Mouse (Mus musculus): ENCODE results near the gene Gm37596. TPM values are rescaled to one million over a fixed set of nuclear protein-coding genes. Genes with fewer than 3 reads are reported as not detected.
"Not testable (repeated sequence)": the region's sequence is repeated elsewhere in the genome, so short reads cannot be mapped to it uniquely, and the experiment has no call there.

Gene Gm37596
- polyA plus RNA-seq (2015; fragmentation: Nextera tagmentation; extraction: Ambion mirVana) = not detected in 2 replicates

DNA sequence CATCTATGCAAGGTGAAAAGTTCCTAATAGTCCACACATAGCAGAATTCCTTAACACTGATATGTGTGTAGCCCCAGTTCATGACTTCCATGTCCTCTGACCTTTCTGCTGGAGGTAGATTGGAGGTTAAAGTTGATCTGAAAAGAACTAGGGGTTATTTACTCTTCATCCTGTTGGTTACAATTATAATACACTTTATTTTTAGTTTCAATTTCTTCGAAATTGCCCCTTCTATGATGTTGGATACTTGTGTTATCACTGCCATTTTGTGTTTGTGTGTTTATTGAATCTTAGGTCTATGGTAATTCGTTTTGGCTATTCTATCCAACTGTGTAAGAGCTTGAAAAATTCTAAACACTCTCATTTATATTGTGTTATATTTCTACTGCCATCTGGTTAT, at the start of gene Gm37596:
Gm37596 (minus strand) TSS at position 101 of the 400 bp plus-strand sequence.
- H3K4me3 ChIP-seq (replicated peaks); H3K27me3 ChIP-seq (replicated peaks); H3K9me3 ChIP-seq; H3K4me1 ChIP-seq (replicated peaks); H3K4me2 ChIP-seq (replicated peaks); H3K36me3 ChIP-seq; H3K9ac ChIP-seq; H3K27ac ChIP-seq; ATAC-seq: not testable (repeated sequence)
- WGBS = 67% methylated on average over 1 of the region's 2 CpGs

DNA sequence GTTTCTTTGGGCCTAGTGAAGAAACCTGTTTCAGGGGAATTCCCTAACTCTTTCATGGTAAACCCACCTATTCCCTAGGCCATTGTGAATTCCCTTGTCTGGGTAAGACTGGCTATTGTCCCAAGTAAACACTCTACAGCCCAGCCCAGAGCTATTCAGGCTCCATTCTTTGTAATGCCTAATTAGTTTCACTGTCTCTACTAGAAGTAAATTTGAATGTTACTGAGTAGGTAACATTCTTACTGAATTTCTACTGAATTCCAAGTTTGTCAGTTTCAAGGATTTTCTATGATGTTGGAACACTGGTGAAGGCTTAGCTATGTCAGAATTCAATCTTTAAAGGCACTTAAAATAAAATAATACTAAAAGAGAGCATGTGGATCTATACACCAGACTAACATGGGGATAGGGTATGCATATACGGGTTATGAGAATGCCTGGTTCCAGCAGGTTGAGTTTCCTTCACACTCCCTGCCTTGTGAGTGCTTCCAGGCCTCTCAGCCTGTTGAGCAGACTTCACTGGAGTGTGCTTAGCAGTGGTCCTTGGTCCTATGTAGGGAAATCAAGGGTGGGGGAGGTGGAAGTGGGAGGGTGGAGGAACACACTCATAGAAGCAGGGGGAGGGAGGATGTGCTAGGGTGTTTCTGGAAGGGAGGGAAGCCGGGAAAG, 16.2 kb upstream of the Gm37596 start:
- H3K27ac ChIP-seq; H3K27me3 ChIP-seq (replicated peaks); H3K9me3 ChIP-seq; H3K4me3 ChIP-seq (replicated peaks); H3K9ac ChIP-seq; H3K4me2 ChIP-seq (replicated peaks); ATAC-seq; H3K36me3 ChIP-seq; H3K4me1 ChIP-seq (replicated peaks): not testable (repeated sequence)
- WGBS = 86% methylated on average over 2 of the region's 2 CpGs

DNA sequence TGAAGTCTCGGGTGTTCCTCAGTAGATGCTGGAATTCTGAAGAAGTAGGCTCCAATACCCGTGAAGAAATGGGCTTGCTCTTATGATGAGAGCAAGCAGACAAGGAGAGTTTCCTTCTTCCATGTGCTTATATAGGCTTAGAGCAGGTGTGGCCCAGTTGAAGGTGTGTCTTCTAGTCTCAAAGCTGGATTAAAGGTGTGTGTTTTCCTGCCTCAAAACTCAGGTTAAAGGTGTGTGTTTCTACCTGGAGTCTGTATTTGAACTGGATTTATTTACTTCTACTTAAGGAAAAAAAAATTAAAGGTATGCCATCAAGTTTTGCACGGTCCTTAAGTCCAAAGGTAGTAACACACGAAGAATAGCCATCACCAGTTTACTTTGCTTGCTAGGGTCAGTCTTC, 16.7 kb downstream of the Gm37596 start, which contains the start of gene Tdpoz1:
Tdpoz1 (minus strand) TSS at position 101 of the 400 bp plus-strand sequence.
- not testable (repeated sequence) for H3K36me3 ChIP-seq; H3K9ac ChIP-seq; H3K4me1 ChIP-seq (replicated peaks); ATAC-seq; H3K27me3 ChIP-seq (replicated peaks); H3K9me3 ChIP-seq; H3K27ac ChIP-seq; H3K4me3 ChIP-seq (replicated peaks); H3K4me2 ChIP-seq (replicated peaks)
- WGBS = 68% methylated on average over 3 of the region's 4 CpGs

DNA sequence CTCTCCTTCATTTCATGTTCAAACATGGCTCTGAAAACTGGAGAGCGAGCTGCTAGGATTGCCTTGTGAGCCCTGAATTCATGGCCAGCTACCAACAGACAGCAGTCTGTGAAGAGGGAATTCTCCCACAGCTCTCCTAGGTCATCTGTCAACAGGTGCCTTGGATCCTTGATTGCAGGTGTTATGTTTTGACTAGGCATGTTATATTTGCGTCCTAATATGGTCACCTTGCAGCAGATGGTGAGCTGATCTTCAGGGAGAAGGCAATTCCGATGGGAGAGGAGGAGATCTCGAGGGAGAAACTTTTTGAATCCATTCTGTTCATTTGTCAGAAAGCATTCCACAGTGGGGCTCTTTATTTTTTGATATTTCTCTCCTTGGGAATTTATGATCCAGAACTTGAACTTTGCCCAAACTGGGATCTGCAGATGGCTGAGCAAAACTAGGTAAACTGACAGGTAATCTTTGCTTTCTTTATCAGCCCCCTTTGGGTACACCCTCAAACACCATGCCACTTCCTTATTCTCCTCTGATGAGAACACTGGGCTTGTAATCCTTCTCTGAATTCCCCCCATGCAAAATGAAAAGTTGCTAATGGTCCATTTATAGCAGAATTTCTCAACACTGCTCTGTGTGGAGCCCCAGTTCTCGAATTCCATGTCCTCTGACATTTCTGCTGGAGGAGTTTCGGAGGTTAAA, 21.9 kb downstream of the Gm37596 start:
- H3K27me3 ChIP-seq (replicated peaks); H3K4me1 ChIP-seq (replicated peaks); H3K9ac ChIP-seq; H3K9me3 ChIP-seq; H3K36me3 ChIP-seq; H3K4me2 ChIP-seq (replicated peaks); H3K4me3 ChIP-seq (replicated peaks); H3K27ac ChIP-seq: not testable (repeated sequence)
- ATAC-seq = peak; percentile 98
- 67% methylated on average over 6 of the region's 6 CpGs for WGBS

DNA sequence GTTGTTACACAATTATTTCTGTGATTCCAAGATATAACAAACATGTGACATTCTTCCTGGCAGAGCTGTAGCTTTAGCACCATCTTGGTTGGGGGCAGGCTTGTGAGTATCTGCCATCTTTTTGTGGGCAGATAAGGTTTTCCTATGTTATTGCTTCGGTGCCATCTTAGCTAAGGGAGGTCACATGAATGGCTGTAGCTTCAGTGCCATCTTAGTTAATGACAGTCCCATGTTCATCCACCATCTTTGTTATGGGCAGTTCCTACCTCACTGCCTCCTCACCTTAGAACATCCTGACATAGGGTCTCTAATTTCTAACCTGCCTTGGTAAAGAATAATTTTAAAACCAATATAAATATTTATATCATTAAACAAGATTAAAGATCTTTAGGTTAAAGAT, 38.6 kb downstream of the Gm37596 start:
- Histone ChIP-seq H3K27me3 (replicated peaks) (no peaks in the 10 kb centered on the region), H3K27ac (no peak overlapping the region), H3K9ac (no peak overlapping the region), H3K4me3 (replicated peaks) (no peak overlapping the region), H3K4me1 (replicated peaks) (no peaks in the 10 kb centered on the region), H3K36me3 (no peaks in the 10 kb centered on the region), H3K4me2 (replicated peaks) (no peak overlapping the region), H3K9me3 (no peaks in the 10 kb centered on the region)
- WGBS = 89% methylated on average over 1 of the region's 1 CpGs
- no peak for ATAC-seq

DNA sequence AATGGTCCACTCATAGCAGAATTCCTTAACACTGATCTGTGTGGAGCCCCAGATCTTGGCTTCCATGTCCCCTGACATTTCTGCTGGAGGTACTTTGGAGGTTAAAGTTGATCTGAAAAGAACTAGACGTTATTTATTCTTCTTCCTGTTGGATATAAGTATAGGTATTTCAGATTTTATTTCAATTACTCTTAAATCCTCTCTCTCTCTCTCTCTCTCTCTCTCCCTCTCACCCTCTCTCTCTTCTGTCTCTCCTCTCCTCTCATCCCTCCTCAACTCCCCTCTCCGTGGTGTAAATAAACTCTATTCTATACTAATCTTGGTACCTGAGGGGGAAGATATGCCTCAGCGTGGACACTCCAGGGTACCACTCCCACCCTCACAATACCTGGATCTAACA, 40.3 kb downstream of the Gm37596 start, which contains the start of gene Tdpoz2:
Tdpoz2 (minus strand) TSS at position 101 of the 400 bp plus-strand sequence.
- H3K4me2 ChIP-seq (replicated peaks) = no peak within 1 kb of the TSS
- H3K36me3 ChIP-seq = no peaks in the 10 kb centered on the region
- ATAC-seq = no peak
- no peaks in the 10 kb centered on the region for H3K4me1 ChIP-seq (replicated peaks)
- no peak within 1 kb of the TSS for H3K27ac ChIP-seq
- H3K9me3 ChIP-seq = no peaks in the 10 kb centered on the region
- H3K9ac ChIP-seq = no peak within 1 kb of the TSS
- WGBS = 85% methylated on average over 3 of the region's 3 CpGs
- no peaks in the 10 kb centered on the region for H3K27me3 ChIP-seq (replicated peaks)
- H3K4me3 ChIP-seq (replicated peaks) = no peak within 1 kb of the TSS

Other genes starting within 250 kb of the Gm37596 start
- not detected in 2 replicates for gene Tchhl1, start 224.3 kb downstream of the Gm37596 start, polyA plus RNA-seq (2015; fragmentation: Nextera tagmentation; extraction: Ambion mirVana)
- gene S100a11, start 172.6 kb downstream of the Gm37596 start, polyA plus RNA-seq (2015; fragmentation: Nextera tagmentation; extraction: Ambion mirVana) = 826 and 951 TPM in 2 replicates
- gene S100a10, start 138.0 kb downstream of the Gm37596 start, polyA plus RNA-seq (2015; fragmentation: Nextera tagmentation; extraction: Ambion mirVana) = 640 and 689 TPM in 2 replicates
- gene Tdpoz2, start 40.4 kb downstream of the Gm37596 start, polyA plus RNA-seq (2015; fragmentation: Nextera tagmentation; extraction: Ambion mirVana) = not detected in 2 replicates
- gene Tdpoz1, start 16.8 kb downstream of the Gm37596 start, polyA plus RNA-seq (2015; fragmentation: Nextera tagmentation; extraction: Ambion mirVana) = not detected in 2 replicates
- not detected in 2 replicates for gene Gm5773, start 79.9 kb upstream of the Gm37596 start, polyA plus RNA-seq (2015; fragmentation: Nextera tagmentation; extraction: Ambion mirVana)
- not detected in 2 replicates for gene Tdpoz4, start 103.3 kb upstream of the Gm37596 start, polyA plus RNA-seq (2015; fragmentation: Nextera tagmentation; extraction: Ambion mirVana)
- not detected in 2 replicates for gene Tdpoz3, start 132.9 kb upstream of the Gm37596 start, polyA plus RNA-seq (2015; fragmentation: Nextera tagmentation; extraction: Ambion mirVana)

Data from intestine, embryonic 15.5 days (tissue).